Mouse (Mus musculus): ENCODE measurements around the gene Rpl15.
"Not testable (repeated sequence)": the region's sequence is repeated elsewhere in the genome, so short reads cannot be mapped to it uniquely, and the experiment has no call there.

Gene Rpl15

GRCm38 (mm10) chr14:18270529-18271441, at the start of gene Rpl15, which contains the start of gene Nkiras1:
TSS of gene Rpl15 (minus strand) at chr14:18271391.
TSS of gene Nkiras1 (plus strand) at chr14:18271136.
- DNase-seq (ENCODE audit: low read depth, low spot score), result peak; percentile 99

- DNase-seq (ENCODE audit: low read depth, low spot score), result no peak
These were observed 46.5 kb upstream of the Rpl15 start for GRCm38 (mm10) chr14:18317457-18318411.

GRCm38 (mm10) chr14:18304165-18304564, 33.0 kb upstream of the Rpl15 start:
- DNase-seq (ENCODE audit: low read depth, low spot score), result no peak

GRCm38 (mm10) chr14:18303262-18303661, 32.1 kb upstream of the Rpl15 start:
- DNase-seq (ENCODE audit: low read depth, low spot score), result peak; percentile 47

- DNase-seq (ENCODE audit: low read depth, low spot score), result no peak
These were observed 31.6 kb upstream of the Rpl15 start for GRCm38 (mm10) chr14:18302750-18303149.

- DNase-seq (ENCODE audit: low read depth, low spot score), result no peak
These were observed 30.4 kb upstream of the Rpl15 start for GRCm38 (mm10) chr14:18301591-18301990.

GRCm38 (mm10) chr14:18300676-18301075, 29.5 kb upstream of the Rpl15 start:
- no peak for DNase-seq (ENCODE audit: low read depth, low spot score)

GRCm38 (mm10) chr14:18298874-18299273, 27.7 kb upstream of the Rpl15 start:
- DNase-seq (ENCODE audit: low read depth, low spot score), result no peak

GRCm38 (mm10) chr14:18297441-18297840, 26.2 kb upstream of the Rpl15 start:
- no peak for DNase-seq (ENCODE audit: low read depth, low spot score)

- DNase-seq (ENCODE audit: low read depth, low spot score), result no peak
These were observed 21.4 kb upstream of the Rpl15 start for GRCm38 (mm10) chr14:18292578-18292977.

GRCm38 (mm10) chr14:18292111-18292510, 20.9 kb upstream of the Rpl15 start:
- DNase-seq (ENCODE audit: low read depth, low spot score), result peak; percentile 52

GRCm38 (mm10) chr14:18287391-18287790, 16.2 kb upstream of the Rpl15 start:
- DNase-seq (ENCODE audit: low read depth, low spot score), result no peak

- DNase-seq (ENCODE audit: low read depth, low spot score), result no peak
These were observed 15.2 kb upstream of the Rpl15 start for GRCm38 (mm10) chr14:18286441-18286840.

- DNase-seq (ENCODE audit: low read depth, low spot score), result no peak
These were observed 14.3 kb upstream of the Rpl15 start for GRCm38 (mm10) chr14:18285476-18285875.

- DNase-seq (ENCODE audit: low read depth, low spot score), result no peak
These were observed 13.4 kb upstream of the Rpl15 start for GRCm38 (mm10) chr14:18284581-18284980.

GRCm38 (mm10) chr14:18280375-18280774, 9.2 kb upstream of the Rpl15 start:
- no peak for DNase-seq (ENCODE audit: low read depth, low spot score)

GRCm38 (mm10) chr14:18274526-18274925, 3.3 kb upstream of the Rpl15 start:
- no peak for DNase-seq (ENCODE audit: low read depth, low spot score)

GRCm38 (mm10) chr14:18271666-18272065, 475 bp upstream of the Rpl15 start:
- no peak for DNase-seq (ENCODE audit: low read depth, low spot score)

- not testable (repeated sequence) for DNase-seq (ENCODE audit: low read depth, low spot score)
These were observed 1.2 kb downstream of the Rpl15 start for GRCm38 (mm10) chr14:18269947-18270528.

GRCm38 (mm10) chr14:18263427-18263826, 7.8 kb downstream of the Rpl15 start:
- DNase-seq (ENCODE audit: low read depth, low spot score), result peak; percentile 35

GRCm38 (mm10) chr14:18261203-18261602, 10.0 kb downstream of the Rpl15 start:
- DNase-seq (ENCODE audit: low read depth, low spot score), result no peak
